Mouse (Mus musculus) thymus, adult 2 months (tissue): ENCODE results near the gene Ciart. TPM values are rescaled to one million over a fixed set of nuclear protein-coding genes. Genes with fewer than 3 reads are reported as not detected.
A peak's percentile ranks its signal among the peaks of the same experiment; 100 is the strongest.

ENCODE experiments used
- DNase-seq: peaks from one replicate; pipeline ENCODE4 v3.0.0; 2021
- H3K27ac ChIP-seq: fragments of 200-500 bp; 2 replicates; pipeline ENCODE4 v1.5.1; 2012; ENCODE audit warnings: low read length, control low read depth; ENCODE audit not compliant: control insufficient read depth, insufficient read depth
- H3K27me3 ChIP-seq: fragments of 200-500 bp; 2 replicates; pipeline ENCODE4 v1.6.1; 2012; ENCODE audit warnings: mild to moderate bottlenecking, low read length, moderate library complexity, mixed read lengths; ENCODE audit not compliant: control insufficient read depth, insufficient read depth
- H3K36me3 ChIP-seq: fragments of 200-500 bp; 2 replicates; pipeline ENCODE4 v1.6.1; 2012; ENCODE audit warnings: mild to moderate bottlenecking, low read length, moderate library complexity; ENCODE audit not compliant: control insufficient read depth, insufficient read depth
- H3K4me1 ChIP-seq: fragments of 200-500 bp; replicated peaks from 2 replicates; pipeline ENCODE4 v1.6.1; 2012; ENCODE audit warnings: low read length; ENCODE audit not compliant: control insufficient read depth, insufficient read depth
- H3K4me3 ChIP-seq: fragments of 200-500 bp; 2 replicates; pipeline ENCODE4 v1.5.1; 2012; ENCODE audit warnings: mild to moderate bottlenecking, low read length, control low read depth, moderate library complexity; ENCODE audit not compliant: control insufficient read depth, insufficient read depth
- CTCF ChIP-seq: fragments of 200-500 bp; IDR thresholded peaks from 2 replicates; pipeline ENCODE4 v1.5.1; 2012; ENCODE audit warnings: mild to moderate bottlenecking, control low read depth, low read length, moderate library complexity, borderline replicate concordance; ENCODE audit not compliant: control insufficient read depth, poor library complexity, insufficient read depth; ENCODE audit errors: extremely low read depth
- POLR2A ChIP-seq: fragments of 200-500 bp; IDR thresholded peaks from 2 replicates; pipeline ENCODE4 v1.6.1; 2012; ENCODE audit warnings: mild to moderate bottlenecking, low read length, control low read depth, moderate library complexity; ENCODE audit not compliant: control insufficient read depth, poor library complexity, insufficient read depth; ENCODE audit errors: extremely low read depth
- WGBS: fragments of 180-500 bp; shearing (Covaris S2); methylation state at CpG from one replicate; pipeline ENCODE4 v1.1.7; 2018; 5-methylcytosine and 5-hydroxymethylcytosine counted together
- polyA plus RNA-seq: library from polyadenylated mRNA; depleted of rRNA; stranded (reverse); fragments of >200 nt; gene quantifications from 2 replicates; pipeline ENCODE4 v1.2.3, GENCODE M21; 2012; rRNA removed

Gene Ciart
- polyA plus RNA-seq, 1 experiment, result 3.1 TPM

DNA sequence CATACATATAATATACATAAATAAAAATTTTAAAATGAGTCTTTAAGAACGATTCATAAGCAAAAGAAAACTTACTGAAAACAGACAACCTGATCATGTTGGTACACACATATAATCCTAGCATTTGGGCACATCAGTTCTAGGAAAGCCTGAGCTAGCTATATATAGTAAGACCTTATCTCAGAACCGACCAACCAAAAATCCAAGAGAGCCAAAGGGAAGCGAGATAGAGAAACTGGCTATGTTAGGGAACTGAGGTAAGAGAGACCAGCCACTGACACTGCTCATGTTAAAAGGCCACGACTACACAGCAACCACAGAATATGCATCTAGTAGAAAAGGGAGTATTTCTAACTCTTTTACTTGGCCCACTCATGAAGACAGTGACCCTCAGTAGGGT, 31.4 kb downstream of the Ciart start:
- Histone ChIP-seq H3K27ac (no peak overlapping the region), H3K27me3 (no peaks in the 10 kb centered on the region), H3K4me3 (no peak overlapping the region), H3K36me3 (peaks cover 70% of the 10 kb centered on the region), H3K4me1 (no peaks in the 10 kb centered on the region)
- 91% methylated on average over 4 of the region's 4 CpGs for WGBS
- TF ChIP-seq CTCF (no peak), POLR2A (no peak)
- DNase-seq, result no peak

DNA sequence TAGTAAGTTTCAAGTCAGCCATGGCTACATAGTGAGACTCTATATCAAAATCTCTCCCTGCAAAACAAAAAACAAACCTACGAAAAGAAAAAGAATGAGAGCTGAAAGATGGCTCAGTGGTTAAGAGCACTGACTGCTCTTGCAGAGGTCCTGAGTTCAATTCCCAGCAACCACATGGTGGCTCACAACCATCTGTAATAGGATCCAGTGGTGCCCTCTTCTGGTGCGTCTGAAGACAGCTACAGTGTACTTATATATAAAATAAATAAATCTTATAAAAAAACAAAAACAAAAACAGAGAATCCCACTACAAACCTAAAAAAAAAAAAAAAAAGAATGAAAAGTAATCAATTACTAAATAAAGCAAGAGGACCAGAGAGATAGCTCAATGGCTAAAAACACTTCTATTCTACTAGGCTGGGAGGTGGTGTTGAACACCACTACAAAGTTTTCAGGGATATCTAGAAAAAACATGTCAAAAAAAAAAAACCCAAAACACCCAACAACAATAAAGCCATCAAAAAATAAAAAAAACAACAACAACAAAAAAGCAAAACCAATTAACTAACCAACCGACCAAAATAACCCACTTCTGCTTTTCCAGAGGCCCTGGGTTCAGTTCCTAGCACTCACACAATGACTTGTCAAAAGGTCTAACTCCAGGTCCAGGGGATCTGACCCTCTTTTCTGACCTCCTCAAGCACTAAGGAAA, 39.4 kb downstream of the Ciart start:
- DNase-seq, result peak; percentile 23
- Histone ChIP-seq H3K27me3 (no peaks in the 10 kb centered on the region), H3K27ac (no peak overlapping the region), H3K36me3 (peaks cover 86% of the 10 kb centered on the region), H3K4me1 (no peaks in the 10 kb centered on the region), H3K4me3 (no peak overlapping the region)
- TF ChIP-seq POLR2A (no peak), CTCF (no peak)
- WGBS, result 87% methylated on average over 3 of the region's 3 CpGs

DNA sequence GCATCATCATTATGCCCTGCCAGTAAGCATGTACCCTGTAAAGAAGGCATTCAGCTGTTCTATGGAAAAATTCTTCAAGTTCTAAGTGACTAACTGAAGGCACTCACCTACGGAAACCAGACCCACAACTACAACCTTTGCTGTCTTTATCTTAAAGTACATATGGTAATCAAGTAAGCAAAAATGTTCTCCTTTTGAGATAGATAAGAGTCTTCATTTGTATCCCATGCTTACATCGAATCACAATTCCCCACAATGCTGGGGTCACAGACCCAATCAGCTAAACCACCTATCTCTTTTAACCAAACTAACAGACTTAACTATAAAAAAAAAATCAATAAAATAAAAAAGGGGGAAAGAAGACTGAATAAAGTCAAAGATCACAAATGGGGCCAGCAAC, 42.8 kb downstream of the Ciart start:
- Histone ChIP-seq H3K36me3 (peaks cover 73% of the 10 kb centered on the region), H3K4me3 (no peak overlapping the region), H3K4me1 (no peaks in the 10 kb centered on the region), H3K27me3 (no peaks in the 10 kb centered on the region), H3K27ac (no peak overlapping the region)
- no peak for TF ChIP-seq POLR2A
- no peak for TF ChIP-seq CTCF
- no peak for DNase-seq
- 98% methylated on average over 2 of the region's 2 CpGs for WGBS

DNA sequence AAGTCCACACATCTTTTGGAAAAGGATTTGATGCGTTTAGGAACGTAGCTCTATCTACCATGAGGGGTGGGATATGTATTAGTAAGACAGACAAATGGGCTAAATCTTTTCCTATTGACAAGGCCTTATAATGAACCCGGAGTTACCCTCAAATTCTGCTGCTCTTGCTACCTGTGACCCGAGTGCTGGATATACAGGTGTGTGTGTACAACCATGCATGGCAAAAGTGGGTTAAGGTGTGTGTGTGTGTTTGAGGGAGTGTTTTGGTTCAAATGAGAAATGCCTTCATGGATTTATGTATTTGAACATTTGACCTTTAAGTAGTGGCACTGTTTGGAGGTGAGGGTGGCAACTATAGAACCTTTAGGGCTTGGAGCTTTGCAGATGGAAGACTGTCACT, 53.0 kb downstream of the Ciart start:
- no peak overlapping the region for H3K4me3 ChIP-seq
- 98% methylated on average over 4 of the region's 4 CpGs for WGBS
- TF ChIP-seq CTCF (no peak), POLR2A (no peak)
- H3K4me1 ChIP-seq, result no peaks in the 10 kb centered on the region
- H3K36me3 ChIP-seq, result peaks cover 57% of the 10 kb centered on the region
- H3K27ac ChIP-seq, result no peak overlapping the region
- no peak for DNase-seq
- no peaks in the 10 kb centered on the region for H3K27me3 ChIP-seq

Other genes starting within 250 kb of the Ciart start
- gene Mcl1, start 223.5 kb downstream of the Ciart start, polyA plus RNA-seq, result 145 and 198 TPM in 2 replicates
- gene Adamtsl4, start 194.3 kb downstream of the Ciart start, polyA plus RNA-seq, result 3.1 and 4.1 TPM in 2 replicates
- gene Ecm1, start 142.7 kb downstream of the Ciart start, polyA plus RNA-seq, result 80.2 and 125 TPM in 2 replicates
- gene Tars2, start 122.0 kb downstream of the Ciart start, polyA plus RNA-seq, result 43.3 and 44.1 TPM in 2 replicates
- gene Rprd2, start 63.4 kb downstream of the Ciart start, polyA plus RNA-seq, result 20.1 and 26.5 TPM in 2 replicates
- gene Prpf3, start 26.4 kb downstream of the Ciart start, polyA plus RNA-seq, result 21.1 and 32.5 TPM in 2 replicates
- 56.3 and 60.5 TPM in 2 replicates for gene Mrps21, start 10.7 kb downstream of the Ciart start, polyA plus RNA-seq
- gene BC028528, start 9.8 kb upstream of the Ciart start, polyA plus RNA-seq, result 4.5 and 6.0 TPM in 2 replicates
- 139 and 156 TPM in 2 replicates for gene Aph1a, start 11.7 kb upstream of the Ciart start, polyA plus RNA-seq
- 4.3 and 13.0 TPM in 2 replicates for gene Car14, start 22.4 kb upstream of the Ciart start, polyA plus RNA-seq
- gene Anp32e, start 47.0 kb upstream of the Ciart start, polyA plus RNA-seq, result 89.1 and 120 TPM in 2 replicates
- gene Plekho1, start 113.8 kb upstream of the Ciart start, polyA plus RNA-seq, result 65.8 and 73.9 TPM in 2 replicates
- gene Vps45, start 176.2 kb upstream of the Ciart start, polyA plus RNA-seq, result 5.8 and 7.5 TPM in 2 replicates
- 9.6 and 11.6 TPM in 2 replicates for gene Otud7b, start 222.3 kb upstream of the Ciart start, polyA plus RNA-seq